Mouse (Mus musculus): ENCODE measurements around the gene Sstr1. TPM values are rescaled to one million over a fixed set of nuclear protein-coding genes. Genes with fewer than 3 reads are reported as not detected.

Gene Sstr1
- polyA plus RNA-seq, 1 experiment from 2014 or later = 0.90 TPM

DNA sequence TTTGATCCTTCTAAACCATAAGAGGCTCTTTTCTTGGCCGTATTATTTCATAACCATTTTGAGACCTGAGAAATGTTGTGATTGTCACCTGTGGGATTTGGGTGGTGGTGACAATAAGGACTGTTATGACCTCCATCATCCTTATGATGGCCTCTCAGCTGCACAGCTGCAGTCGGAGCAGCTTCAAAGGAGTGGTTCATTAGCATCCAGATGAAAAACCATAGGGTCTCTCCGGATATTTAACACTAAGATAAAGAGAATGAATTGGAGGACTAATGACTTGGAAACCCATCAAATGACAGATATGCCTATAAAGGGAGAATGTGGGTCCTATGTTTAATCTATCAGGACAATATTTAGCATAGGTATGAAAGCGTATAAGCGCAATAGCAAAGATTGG is 14.1 kb downstream of the Sstr1 start:
- ATAC-seq (ENCODE audit: low FRiP score, low TSS enrichment) (no peak), DNase-seq (ENCODE audit: low spot score) (no peak)
- Histone ChIP-seq H3K4me3 (ENCODE audit: low read depth, low read length) (no peak overlapping the region), H3K36me3 (ENCODE audit: control insufficient read depth, insufficient read depth, low read length) (no peaks in the 10 kb centered on the region), H3K9ac (ENCODE audit: low read length) (no peak overlapping the region), H3K27ac (replicated peaks) (no peak overlapping the region), H3K4me2 (replicated peaks; ENCODE audit: low read depth) (no peak overlapping the region), H3K27me3 (ENCODE audit: control insufficient read depth, insufficient read depth, low read length) (no peaks in the 10 kb centered on the region), H3K9me3 (ENCODE audit: control insufficient read depth, low read length) (no peaks in the 10 kb centered on the region), H3K4me1 (replicated peaks; ENCODE audit: control insufficient read depth, insufficient read depth) (no peaks in the 10 kb centered on the region)
- 83% methylated on average over 5 of the region's 5 CpGs for WGBS
- TF ChIP-seq EP300 (optimal IDR thresholded peaks at IDR 0.05) = no peak
- no peak for TF ChIP-seq CTCF (IDR thresholded peaks at IDR 0.05; ENCODE audit: low read depth)

DNA sequence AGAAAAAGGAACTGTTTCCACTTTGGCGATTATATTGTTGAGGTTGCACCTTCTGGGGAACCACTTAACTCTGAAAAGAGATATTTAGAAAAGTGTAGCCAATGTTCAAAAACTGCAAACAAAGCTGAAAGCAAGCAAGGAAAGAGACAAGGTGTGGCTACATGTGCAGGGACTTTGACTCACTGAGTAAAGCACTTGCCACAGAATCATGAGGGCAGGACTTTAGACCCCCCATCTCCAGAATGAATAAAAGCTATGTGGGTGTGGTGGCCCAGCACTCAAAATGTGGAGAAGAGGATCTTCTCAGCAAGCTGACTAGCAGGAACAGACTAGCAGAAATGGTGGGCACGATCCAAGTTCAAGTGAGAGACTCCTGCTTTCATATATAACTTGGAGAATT is 20.9 kb downstream of the Sstr1 start:
- no peak overlapping the region for H3K9ac ChIP-seq (ENCODE audit: low read length)
- H3K27me3 ChIP-seq (ENCODE audit: control insufficient read depth, insufficient read depth, low read length) = no peaks in the 10 kb centered on the region
- DNase-seq (ENCODE audit: low spot score) (no peak), ATAC-seq (ENCODE audit: low FRiP score, low TSS enrichment) (no peak)
- no peak overlapping the region for H3K4me3 ChIP-seq (ENCODE audit: low read depth, low read length)
- no peak overlapping the region for H3K27ac ChIP-seq (replicated peaks)
- H3K4me1 ChIP-seq (replicated peaks; ENCODE audit: control insufficient read depth, insufficient read depth) = no peaks in the 10 kb centered on the region
- no peak overlapping the region for H3K4me2 ChIP-seq (replicated peaks; ENCODE audit: low read depth)
- WGBS = 74% methylated on average over 2 of the region's 2 CpGs
- no peaks in the 10 kb centered on the region for H3K36me3 ChIP-seq (ENCODE audit: control insufficient read depth, insufficient read depth, low read length)
- TF ChIP-seq EP300 (optimal IDR thresholded peaks at IDR 0.05) = no peak
- no peak for TF ChIP-seq CTCF (IDR thresholded peaks at IDR 0.05; ENCODE audit: low read depth)
- H3K9me3 ChIP-seq (ENCODE audit: control insufficient read depth, low read length) = no peaks in the 10 kb centered on the region

DNA sequence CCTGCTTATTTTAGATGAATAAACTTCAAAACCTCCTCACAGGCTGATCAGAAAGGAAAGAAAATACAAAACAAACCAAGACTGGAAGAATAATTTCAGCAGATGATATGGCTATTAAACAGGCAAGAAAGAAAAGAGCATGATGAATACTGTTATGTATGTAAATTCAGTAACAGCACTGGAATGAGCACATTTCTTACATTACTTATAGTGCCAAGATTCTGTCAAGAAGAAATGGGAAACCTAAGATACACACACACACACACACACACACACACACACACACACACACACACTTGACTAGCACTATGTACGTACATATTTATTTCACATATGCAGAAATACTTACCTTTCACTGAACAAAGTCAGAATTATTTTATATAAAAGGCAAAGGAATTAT is 40.3 kb downstream of the Sstr1 start:
- H3K36me3 ChIP-seq (ENCODE audit: control insufficient read depth, insufficient read depth, low read length) = no peaks in the 10 kb centered on the region
- TF ChIP-seq EP300 (optimal IDR thresholded peaks at IDR 0.05) = no peak
- TF ChIP-seq CTCF (IDR thresholded peaks at IDR 0.05; ENCODE audit: low read depth) = no peak
- DNase-seq (ENCODE audit: low spot score) (no peak), ATAC-seq (ENCODE audit: low FRiP score, low TSS enrichment) (no peak)
- no peaks in the 10 kb centered on the region for H3K4me1 ChIP-seq (replicated peaks; ENCODE audit: control insufficient read depth, insufficient read depth)
- no peaks in the 10 kb centered on the region for H3K9me3 ChIP-seq (ENCODE audit: control insufficient read depth, low read length)
- no peak overlapping the region for H3K4me3 ChIP-seq (ENCODE audit: low read depth, low read length)
- H3K4me2 ChIP-seq (replicated peaks; ENCODE audit: low read depth) = no peak overlapping the region
- H3K27me3 ChIP-seq (ENCODE audit: control insufficient read depth, insufficient read depth, low read length) = no peaks in the 10 kb centered on the region
- WGBS = 85% methylated on average over 1 of the region's 1 CpGs
- H3K9ac ChIP-seq (ENCODE audit: low read length) = no peak overlapping the region
- H3K27ac ChIP-seq (replicated peaks) = no peak overlapping the region

Other genes with a start within 250 kb of the Sstr1 start
- 7.1 and 7.8 TPM in 2 replicates for gene Clec14a, start 57.5 kb downstream of the Sstr1 start, polyA plus RNA-seq (2015; fragmentation: Nextera tagmentation; extraction: Ambion mirVana)